Mouse (Mus musculus): ENCODE data around the gene Slc25a5. TPM values are rescaled to one million over a fixed set of nuclear protein-coding genes. Genes with fewer than 3 reads are reported as not detected.

Gene Slc25a5
- total and polyA plus RNA-seq, 3 experiments, result 591 to 1,177 (median 881) TPM

GRCm38 (mm10) chrX:36746789-36747188 is 48.7 kb upstream of the Slc25a5 start:
- no peaks in the 10 kb centered on the region for H3K36me3 ChIP-seq (replicated peaks in 1 of 2; ENCODE audit: control insufficient read depth in 1 of 2, insufficient read depth in 1 of 2, low read length in 1 of 2)
- DNase-seq (ENCODE audit: extremely low read depth), result no peak
- no peaks in the 10 kb centered on the region for H3K79me2 ChIP-seq (replicated peaks; ENCODE audit: control insufficient read depth, extremely low read depth, insufficient read depth, poor library complexity, severe bottlenecking)
- no peak overlapping the region for H3K4me3 ChIP-seq (replicated peaks in 1 of 3; ENCODE audit: low read depth in 2 of 3, low read length in 2 of 3, poor library complexity in 1 of 3)
- dilution Hi-C loops (cut with MboI; ENCODE audit: extremely low pct_ligation_motif_present, extremely low pct_unique_long_range_greater_than_20kb, low sequenced_read_pairs), result no loop called here
- no peak overlapping the region for H3K9ac ChIP-seq (ENCODE audit: insufficient read depth, low read depth)
- H3K4me1 ChIP-seq (ENCODE audit: control insufficient read depth in 1 of 2, insufficient read depth in 2 of 2), result peaks cover 0 to 4% of the 10 kb centered on the region in 2 experiments; a peak in 1 of 4 replicates
- no peaks in the 10 kb centered on the region for H3K27me3 ChIP-seq (replicated peaks)
- no peak overlapping the region for H3K27ac ChIP-seq (ENCODE audit: insufficient read depth, low read depth)
- no peaks in the 10 kb centered on the region for H3K9me3 ChIP-seq (replicated peaks; ENCODE audit: low read length)
- TF ChIP-seq E2F4 (IDR thresholded peaks at IDR 0.05; ENCODE audit: insufficient replicate concordance, low read depth, low read length) (no peak), POLR2A (IDR thresholded peaks at IDR 0.05; ENCODE audit: low read depth, low read length) (no peak), MEF2A (IDR thresholded peaks at IDR 0.05; ENCODE audit: borderline replicate concordance, low read depth, low read length) (no peak), SMC3 (IDR thresholded peaks at IDR 0.05; ENCODE audit: low read depth, low read length) (no peak), NRF1 (IDR thresholded peaks at IDR 0.05; ENCODE audit: low read depth, low read length) (no peak), RCOR1 (conservative IDR thresholded peaks at IDR 0.05; ENCODE audit: low read depth, low read length) (no peak), ZMIZ1 (IDR thresholded peaks at IDR 0.05; ENCODE audit: low read depth, low read length) (no peak), SIN3A (IDR thresholded peaks at IDR 0.05; ENCODE audit: low read length) (no peak), TBP (conservative IDR thresholded peaks at IDR 0.05; ENCODE audit: low read depth, low read length) (no peak), KAT2A (IDR thresholded peaks at IDR 0.05; ENCODE audit: insufficient replicate concordance, low read length) (no peak), ETS1 (conservative IDR thresholded peaks at IDR 0.05; ENCODE audit: low read depth, low read length) (no peak), PAX5 (IDR thresholded peaks at IDR 0.05; ENCODE audit: low read length) (no peak), CHD2 (IDR thresholded peaks at IDR 0.05; ENCODE audit: low read length) (no peak), JUN (IDR thresholded peaks at IDR 0.05; ENCODE audit: insufficient read depth, low read depth, low read length) (no peak), CHD1 (IDR thresholded peaks at IDR 0.05; ENCODE audit: low read depth, low read length) (no peak), ZC3H11A (IDR thresholded peaks at IDR 0.05; ENCODE audit: low read depth, low read length) (no peak)
- H3K4me2 ChIP-seq (ENCODE audit: insufficient read depth, low read depth, poor library complexity, severe bottlenecking), result no peak overlapping the region
- in situ Hi-C loops (cut with MboI; ENCODE audit: low pct_ligation_motif_present, low pct_unique_long_range_greater_than_20kb, low sequenced_read_pairs), result loop anchor here (10.0 kb wide), 1 partner anchor 48 kb away; the partner anchor contains the start of gene Slc25a5

- no peak for DNase-seq (ENCODE audit: extremely low read depth)
- dilution Hi-C loops (cut with MboI; ENCODE audit: extremely low pct_ligation_motif_present, extremely low pct_unique_long_range_greater_than_20kb, low sequenced_read_pairs), result no loop called here
- H3K4me2 ChIP-seq (ENCODE audit: insufficient read depth, low read depth, poor library complexity, severe bottlenecking), result no peak overlapping the region
- H3K27me3 ChIP-seq (replicated peaks), result no peaks in the 10 kb centered on the region
- H3K4me1 ChIP-seq (ENCODE audit: control insufficient read depth in 1 of 2, insufficient read depth in 2 of 2), result peaks cover 0 to 4% of the 10 kb centered on the region in 2 experiments; a peak in 1 of 4 replicates
- no peak for TF ChIP-seq POLR2AphosphoS2 (IDR thresholded peaks at IDR 0.05; ENCODE audit: low read depth, low read length)
- TF ChIP-seq SMC3 (IDR thresholded peaks at IDR 0.05; ENCODE audit: low read depth, low read length), result no peak
- no peak for TF ChIP-seq MYC (IDR thresholded peaks at IDR 0.05; ENCODE audit: low read depth, low read length)
- no peak for TF ChIP-seq NELFE (IDR thresholded peaks at IDR 0.05; ENCODE audit: low read depth, low read length)
- no peak for TF ChIP-seq ELF1 (IDR thresholded peaks at IDR 0.05; ENCODE audit: low read depth, low read length)
- TF ChIP-seq PAX5 (IDR thresholded peaks at IDR 0.05; ENCODE audit: low read length), result no peak
- no peak for TF ChIP-seq CHD1 (IDR thresholded peaks at IDR 0.05; ENCODE audit: low read depth, low read length)
- TF ChIP-seq CTCF (conservative IDR thresholded peaks at IDR 0.05 in 1 of 2, IDR thresholded peaks at IDR 0.05 in 1 of 2; ENCODE audit: low read depth in 2 of 2, low read length in 2 of 2), result no peak
- TF ChIP-seq TBP (conservative IDR thresholded peaks at IDR 0.05; ENCODE audit: low read depth, low read length), result no peak
- TF ChIP-seq ZC3H11A (IDR thresholded peaks at IDR 0.05; ENCODE audit: low read depth, low read length), result no peak
- no peak for TF ChIP-seq MEF2A (IDR thresholded peaks at IDR 0.05; ENCODE audit: borderline replicate concordance, low read depth, low read length)
- no peak for TF ChIP-seq MAFK (IDR thresholded peaks at IDR 0.05; ENCODE audit: insufficient replicate concordance, low read length)
- no peak for TF ChIP-seq ETS1 (conservative IDR thresholded peaks at IDR 0.05; ENCODE audit: low read depth, low read length)
- no peak for TF ChIP-seq NRF1 (IDR thresholded peaks at IDR 0.05; ENCODE audit: low read depth, low read length)
- TF ChIP-seq USF1 (IDR thresholded peaks at IDR 0.05; ENCODE audit: low read depth, low read length), result no peak
- no peak for TF ChIP-seq UBTF (IDR thresholded peaks at IDR 0.05; ENCODE audit: low read depth, low read length)
- no peak for TF ChIP-seq EP300 (IDR thresholded peaks at IDR 0.05; ENCODE audit: low read length)
- H3K27ac ChIP-seq (ENCODE audit: insufficient read depth, low read depth), result no peak overlapping the region
- no peak overlapping the region for H3K9ac ChIP-seq (ENCODE audit: insufficient read depth, low read depth)
- in situ Hi-C loops (cut with MboI; ENCODE audit: low pct_ligation_motif_present, low pct_unique_long_range_greater_than_20kb, low sequenced_read_pairs), result loop anchor here (10.0 kb wide), 1 partner anchor 46 kb away; the partner anchor contains the start of gene Slc25a5
- no peaks in the 10 kb centered on the region for H3K36me3 ChIP-seq (replicated peaks in 1 of 2; ENCODE audit: control insufficient read depth in 1 of 2, insufficient read depth in 1 of 2, low read length in 1 of 2)
- H3K79me2 ChIP-seq (replicated peaks; ENCODE audit: control insufficient read depth, extremely low read depth, insufficient read depth, poor library complexity, severe bottlenecking), result no peaks in the 10 kb centered on the region
- no peaks in the 10 kb centered on the region for H3K9me3 ChIP-seq (replicated peaks; ENCODE audit: low read length)
- H3K4me3 ChIP-seq (replicated peaks in 1 of 3; ENCODE audit: low read depth in 2 of 3, low read length in 2 of 3, poor library complexity in 1 of 3), result no peak overlapping the region
Observed at GRCm38 (mm10) chrX:36748573-36748972, 46.9 kb upstream of the Slc25a5 start.

All from CH12.LX (cell line).